Mouse (Mus musculus): ENCODE measurements around the gene Hbp1. TPM values are rescaled to one million over a fixed set of nuclear protein-coding genes. Genes with fewer than 3 reads are reported as not detected.
A peak's percentile ranks its signal among the peaks of the same experiment; 100 is the strongest.

Gene Hbp1
- total RNA-seq, 2 experiments from 2014 or later: 60.3 to 74.6 TPM

GRCm38 (mm10) chr12:31920464-31921405, 29.6 kb downstream of the Hbp1 start:
- intact Hi-C loops (cut with DNase I): loop anchor here (10.0 kb wide), 2 partner anchors 286 to 546 kb away; partner anchors contain the start of gene Bcap29
- no peak overlapping the region for H3K4me3 ChIP-seq
- DNase-seq: no peak
- no peak for TF ChIP-seq CTCF (IDR thresholded peaks at IDR 0.05)
- H3K27ac ChIP-seq: no peak overlapping the region

- Histone ChIP-seq H3K4me3 (peak overlapping the region; percentile 19), H3K27ac (peak overlapping the region; percentile 71)
- peak; percentile 3; the same call in 1 of the 2 replicates for TF ChIP-seq CTCF (IDR thresholded peaks at IDR 0.05)
- intact Hi-C loops (cut with DNase I): no loop called here
- peak; percentile 84 for DNase-seq
Observed at GRCm38 (mm10) chr12:31917245-31917644, 33.1 kb downstream of the Hbp1 start.

- no peak overlapping the region for H3K4me3 ChIP-seq
- H3K27ac ChIP-seq: peak overlapping the region; percentile 71
- no peak for DNase-seq
- intact Hi-C loops (cut with DNase I): no loop called here
- no peak for TF ChIP-seq CTCF (IDR thresholded peaks at IDR 0.05)
Observed at GRCm38 (mm10) chr12:31916691-31917090, 33.6 kb downstream of the Hbp1 start.

- DNase-seq: peak; percentile 79
- TF ChIP-seq CTCF (IDR thresholded peaks at IDR 0.05): no peak
- intact Hi-C loops (cut with DNase I): no loop called here
- H3K27ac ChIP-seq: peak overlapping the region; percentile 75
- H3K4me3 ChIP-seq: no peak overlapping the region
Observed at GRCm38 (mm10) chr12:31913614-31914013, 36.7 kb downstream of the Hbp1 start.

GRCm38 (mm10) chr12:31912966-31913551, 37.3 kb downstream of the Hbp1 start:
- TF ChIP-seq CTCF (IDR thresholded peaks at IDR 0.05): no peak
- no peak overlapping the region for H3K4me3 ChIP-seq
- intact Hi-C loops (cut with DNase I): no loop called here
- H3K27ac ChIP-seq: peak overlapping the region; percentile 75
- DNase-seq: no peak

- no peak for TF ChIP-seq CTCF (IDR thresholded peaks at IDR 0.05)
- Histone ChIP-seq H3K27ac (no peak overlapping the region), H3K4me3 (no peak overlapping the region)
- intact Hi-C loops (cut with DNase I): no loop called here
- no peak for DNase-seq
Observed at GRCm38 (mm10) chr12:31907436-31907835, 42.9 kb downstream of the Hbp1 start.

DNA sequence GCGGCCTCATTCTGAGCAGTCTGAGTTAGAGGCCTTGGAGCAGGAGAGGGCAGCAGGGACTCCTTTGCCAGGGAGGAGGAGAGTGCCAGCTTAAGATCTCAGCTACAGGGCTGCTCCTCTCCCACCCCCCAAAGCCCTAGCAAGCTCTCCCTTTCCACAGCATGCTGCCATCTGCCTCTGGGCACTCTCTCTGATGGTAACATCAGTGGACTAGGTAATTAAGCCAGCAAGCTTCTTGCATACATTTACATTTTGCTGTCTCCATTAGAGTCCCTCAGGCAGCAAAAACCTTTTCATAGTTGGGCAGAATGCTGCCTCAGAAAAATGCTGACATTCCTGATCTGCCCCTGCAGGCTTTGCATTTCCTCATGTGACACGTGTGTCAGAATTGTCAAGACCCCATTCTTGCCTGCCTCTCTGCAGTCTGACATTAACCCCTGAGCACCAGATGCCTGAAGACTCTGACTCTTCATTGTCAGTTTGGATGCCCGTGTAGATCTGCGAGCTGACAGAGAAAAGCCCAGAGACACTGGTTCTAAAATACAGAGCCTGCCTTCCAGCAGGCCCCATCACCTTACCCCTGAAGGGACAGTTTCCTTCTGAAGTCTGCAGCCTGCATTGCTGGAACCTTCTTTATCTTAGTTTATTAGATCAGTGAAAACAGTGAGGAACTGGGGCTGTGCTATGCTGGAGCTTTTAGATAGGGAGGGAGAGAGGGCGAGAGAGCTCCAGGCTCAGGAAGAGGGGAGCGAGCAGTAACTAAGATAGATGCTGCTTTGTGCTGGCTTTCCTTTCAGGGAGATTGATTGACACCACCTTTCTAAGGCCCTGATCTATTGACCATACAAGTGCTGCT, 44.4 kb downstream of the Hbp1 start:
- H3K27ac ChIP-seq: no peak overlapping the region
- no peak for TF ChIP-seq CTCF (IDR thresholded peaks at IDR 0.05)
- intact Hi-C loops (cut with DNase I): no loop called here

DNA sequence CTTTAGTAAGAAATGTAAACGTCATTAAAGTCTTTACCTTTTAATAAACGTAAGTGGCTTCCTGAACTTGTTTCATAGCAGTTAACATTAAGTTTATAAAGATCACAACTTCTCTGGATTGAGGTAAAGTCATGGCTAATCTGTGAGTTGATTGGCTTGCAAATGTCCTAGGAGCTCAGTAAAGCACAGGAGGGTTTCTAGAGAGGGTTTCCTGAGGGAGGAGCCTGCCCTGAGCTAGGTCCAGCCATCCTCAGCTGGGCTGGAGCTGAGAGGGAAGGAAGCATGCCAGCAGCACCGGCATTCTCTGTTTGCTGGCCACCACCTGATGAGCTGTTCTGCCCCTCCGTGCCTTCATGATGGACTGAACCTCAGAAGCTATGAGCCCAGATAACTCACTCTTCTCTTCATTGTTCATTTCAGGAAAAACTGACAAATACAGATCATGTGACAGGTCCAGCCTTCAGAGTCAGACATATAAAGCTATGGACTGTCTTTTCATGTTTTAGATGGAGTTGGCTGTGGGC, 49.9 kb downstream of the Hbp1 start:
- no peak overlapping the region for H3K4me3 ChIP-seq
- intact Hi-C loops (cut with DNase I): no loop called here
- TF ChIP-seq CTCF (IDR thresholded peaks at IDR 0.05): no peak
- no peak overlapping the region for H3K27ac ChIP-seq
- DNase-seq: no peak

More for the DNA sequence above, 44.4 kb downstream of the Hbp1 start:
- DNase-seq: no peak
- no peak overlapping the region for H3K4me3 ChIP-seq

GRCm38 (mm10) chr12:31897456-31897855, 52.9 kb downstream of the Hbp1 start:
- DNase-seq: no peak
- Histone ChIP-seq H3K4me3 (no peak overlapping the region), H3K27ac (peak overlapping the region; percentile 71)
- TF ChIP-seq CTCF (IDR thresholded peaks at IDR 0.05): no peak
- intact Hi-C loops (cut with DNase I): no loop called here

DNA sequence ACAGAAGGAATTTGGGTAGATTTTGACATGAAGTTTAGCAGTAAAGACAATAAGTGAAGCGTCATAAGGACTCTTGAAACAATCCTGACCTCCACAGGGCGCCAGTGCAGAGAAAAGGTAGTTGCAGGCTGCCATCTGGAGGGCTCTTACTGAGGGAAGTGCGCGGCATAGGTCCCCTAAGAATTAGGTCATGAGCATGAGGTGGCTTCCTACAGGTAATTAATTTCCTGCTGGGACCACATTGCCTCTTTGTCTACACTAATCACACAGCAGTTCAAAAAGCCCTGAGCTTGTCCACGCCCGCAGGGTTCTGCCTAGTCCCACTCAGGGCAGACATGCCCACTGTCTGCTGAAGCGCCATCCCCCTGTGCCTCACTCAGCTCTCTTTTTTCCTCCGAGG, 53.3 kb downstream of the Hbp1 start:
- H3K4me3 ChIP-seq: no peak overlapping the region; the same call in 1 of the 2 replicates
- peak; percentile 43 for TF ChIP-seq CTCF (IDR thresholded peaks at IDR 0.05)
- intact Hi-C loops (cut with DNase I): no loop called here
- H3K27ac ChIP-seq: peak overlapping the region; percentile 71
- DNase-seq: peak; percentile 31

DNA sequence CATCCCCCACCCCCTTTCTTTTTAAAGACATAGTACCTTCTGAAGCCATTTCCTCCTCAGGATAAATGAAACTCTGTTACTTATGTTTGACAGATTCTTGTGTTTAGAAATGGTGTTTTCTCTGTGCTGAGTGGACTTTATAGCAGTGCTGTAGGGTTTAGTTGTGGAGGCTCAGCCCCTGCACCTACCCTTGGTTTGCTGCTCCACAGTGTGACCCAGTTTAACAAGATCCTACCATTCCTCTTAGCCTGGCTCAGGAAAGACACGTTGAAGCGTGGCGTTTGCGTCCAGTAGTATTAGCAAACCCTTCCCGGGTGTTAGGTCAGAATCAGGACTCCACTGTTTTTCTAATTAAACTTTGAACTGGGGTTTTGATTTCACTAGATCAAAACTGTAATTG, 54.0 kb downstream of the Hbp1 start:
- Histone ChIP-seq H3K27ac (peak overlapping the region; percentile 71), H3K4me3 (peak overlapping the region; percentile 32)
- intact Hi-C loops (cut with DNase I): no loop called here
- DNase-seq: no peak
- TF ChIP-seq CTCF (IDR thresholded peaks at IDR 0.05): no peak

DNA sequence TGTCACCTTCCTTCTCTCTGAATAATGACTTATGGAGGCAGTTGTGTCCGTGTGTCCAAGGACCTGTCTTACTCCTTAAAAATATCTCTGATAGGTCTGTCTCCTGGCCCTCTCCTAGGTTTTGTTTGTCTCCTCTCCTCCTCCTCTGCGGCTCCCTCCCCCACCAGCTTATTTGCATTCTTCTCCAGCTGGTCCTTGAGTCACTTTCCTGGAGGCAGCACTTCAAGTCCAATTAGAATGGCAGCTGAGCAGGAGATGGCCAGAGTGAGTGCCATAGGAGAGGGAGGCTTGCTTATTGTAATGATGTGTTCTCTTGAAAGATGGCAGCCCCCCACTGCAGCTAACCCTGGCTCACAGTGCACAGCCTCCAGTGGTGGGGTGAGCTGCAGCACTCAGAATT, 54.4 kb downstream of the Hbp1 start:
- no peak for TF ChIP-seq CTCF (IDR thresholded peaks at IDR 0.05)
- Histone ChIP-seq H3K4me3 (peak overlapping the region; percentile 32), H3K27ac (peak overlapping the region; percentile 71)
- intact Hi-C loops (cut with DNase I): no loop called here
- no peak for DNase-seq
